Mouse (Mus musculus): ENCODE data around the gene Olig3. TPM values are rescaled to one million over a fixed set of nuclear protein-coding genes. Genes with fewer than 3 reads are reported as not detected.

Gene Olig3
- total and polyA plus RNA-seq, 3 experiments = not detected

DNA sequence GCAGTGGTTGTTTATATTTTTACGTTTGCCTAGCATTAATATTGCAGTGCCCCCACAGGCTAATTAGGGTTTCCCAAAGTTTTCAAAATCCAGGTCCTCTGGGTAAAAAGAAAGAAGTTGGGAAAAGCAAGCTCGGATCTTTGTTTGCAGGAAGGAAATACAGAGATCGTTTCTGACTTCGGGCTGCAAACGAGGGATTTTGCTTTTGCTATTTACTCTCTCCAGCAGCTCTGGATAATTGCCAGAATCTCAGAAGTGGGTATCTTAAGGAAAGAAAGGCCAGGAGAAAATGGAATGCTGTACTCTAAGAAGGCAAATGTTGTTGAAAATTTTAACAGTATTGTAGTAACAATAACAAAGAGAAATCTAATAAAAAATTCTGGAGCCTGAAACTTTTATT is 45.9 kb upstream of the Olig3 start:
- H3K36me3 ChIP-seq (ENCODE audit: control insufficient read depth in 1 of 2, insufficient read depth in 2 of 2, low read length in 2 of 2) = no peaks in the 10 kb centered on the region
- no peak for TF ChIP-seq USF2 (IDR thresholded peaks at IDR 0.05; ENCODE audit: borderline replicate concordance in 1 of 2, insufficient read depth in 1 of 2, low read depth in 1 of 2, low read length in 2 of 2)
- TF ChIP-seq NRF1 (IDR thresholded peaks at IDR 0.05; ENCODE audit: insufficient read depth, low read depth, low read length, poor library complexity, severe bottlenecking) = no peak
- TF ChIP-seq CHD1 (IDR thresholded peaks at IDR 0.05; ENCODE audit: low read depth, low read length) = no peak
- TF ChIP-seq TBP (IDR thresholded peaks at IDR 0.05; ENCODE audit: low read depth, low read length) = no peak
- no peak for TF ChIP-seq ZC3H11A (IDR thresholded peaks at IDR 0.05; ENCODE audit: low read depth, low read length)
- TF ChIP-seq POLR2A (IDR thresholded peaks at IDR 0.05; ENCODE audit: control insufficient read depth in 1 of 2, insufficient read depth in 1 of 2, low read depth in 1 of 2, low read length in 2 of 2, poor library complexity in 1 of 2) = no peak
- no peak for TF ChIP-seq GATA1 (IDR thresholded peaks at IDR 0.05; ENCODE audit: low read depth, low read length)
- TF ChIP-seq MXI1 (IDR thresholded peaks at IDR 0.05; ENCODE audit: low read depth, low read length) = no peak
- TF ChIP-seq POLR2AphosphoS5 (IDR thresholded peaks at IDR 0.05; ENCODE audit: borderline replicate concordance, low read depth, low read length) = no peak
- TF ChIP-seq E2F4 (IDR thresholded peaks at IDR 0.05; ENCODE audit: borderline replicate concordance, low read depth, low read length) = no peak
- TF ChIP-seq CHD2 (IDR thresholded peaks at IDR 0.05; ENCODE audit: low read length) = no peak
- TF ChIP-seq KAT2A (conservative IDR thresholded peaks at IDR 0.05; ENCODE audit: low read depth, low read length) = no peak
- no peak for TF ChIP-seq JUND (IDR thresholded peaks at IDR 0.05; ENCODE audit: low read depth, low read length)
- no peak for TF ChIP-seq EP300 (IDR thresholded peaks at IDR 0.05; ENCODE audit: low read depth in 1 of 2, low read length in 2 of 2)
- no peak for TF ChIP-seq ETS1 (IDR thresholded peaks at IDR 0.05; ENCODE audit: low read depth, low read length)

DNA sequence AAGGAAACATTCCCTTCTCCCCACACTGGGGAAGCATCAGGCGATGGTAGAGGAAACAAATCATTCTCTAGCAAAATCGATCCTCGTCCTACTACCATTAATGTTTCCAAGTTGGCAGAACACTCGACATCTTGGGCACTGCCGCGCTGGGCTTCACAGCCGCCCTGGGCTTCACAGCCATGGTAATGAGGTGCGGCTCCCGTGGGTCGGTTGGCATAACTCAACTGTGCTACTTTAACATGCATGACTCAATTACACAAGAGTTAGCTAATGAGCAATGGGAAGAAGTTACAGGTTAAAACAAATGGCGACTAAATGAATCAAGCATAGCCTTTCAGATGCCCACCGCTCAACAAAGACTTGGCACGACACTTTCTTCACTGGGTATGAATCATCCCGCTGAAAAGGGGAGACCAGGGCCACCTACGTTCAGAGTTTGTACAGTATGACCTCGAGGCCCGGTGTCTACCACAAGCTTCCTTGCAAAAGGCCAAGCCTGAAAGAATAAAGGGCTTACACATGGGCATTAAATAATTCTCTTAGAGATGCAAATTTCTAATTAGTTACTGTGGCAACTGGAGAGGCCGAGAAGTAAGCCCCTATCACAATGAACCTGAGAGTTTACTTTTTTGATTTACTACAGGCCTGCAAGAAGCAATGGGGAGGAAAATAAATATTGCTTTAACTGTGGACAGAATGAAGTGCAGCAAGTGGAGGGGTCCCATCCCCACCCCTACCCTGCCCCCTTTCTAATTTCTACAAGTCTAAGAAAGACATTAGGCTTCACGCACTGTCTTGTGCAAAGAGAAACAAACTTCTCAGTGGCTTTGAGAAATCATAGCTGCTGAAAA is 38.1 kb upstream of the Olig3 start:
- Histone ChIP-seq H3K79me2 (ENCODE audit: control insufficient read depth, insufficient read depth, low read length, poor library complexity) (no peaks in the 10 kb centered on the region), H3K9ac (ENCODE audit: control insufficient read depth, low read depth, low read length, poor library complexity, severe bottlenecking) (no peak overlapping the region), H3K27me3 (ENCODE audit: control insufficient read depth in 1 of 2, insufficient read depth in 2 of 2, low read length in 2 of 2) (no peaks in the 10 kb centered on the region; a peak in 1 of 4 replicates), H3K4me1 (ENCODE audit: control insufficient read depth in 1 of 2, insufficient read depth in 2 of 2, low read length in 2 of 2) (no peaks in the 10 kb centered on the region), H3K36me3 (ENCODE audit: control insufficient read depth in 1 of 2, insufficient read depth in 2 of 2, low read length in 2 of 2) (no peaks in the 10 kb centered on the region), H3K9me3 (replicated peaks; ENCODE audit: insufficient read depth, low read length) (no peaks in the 10 kb centered on the region), H3K4me3 (ENCODE audit: control insufficient read depth in 1 of 2, insufficient read depth in 1 of 2, low read depth in 2 of 2, low read length in 2 of 2) (no peak overlapping the region), H3K27ac (ENCODE audit: control insufficient read depth, low read depth, low read length) (no peak overlapping the region)
- TF ChIP-seq ZNF384 (IDR thresholded peaks at IDR 0.05; ENCODE audit: low read depth, low read length) (no peak), POLR2AphosphoS2 (IDR thresholded peaks at IDR 0.05; ENCODE audit: low read length) (no peak), RAD21 (IDR thresholded peaks at IDR 0.05; ENCODE audit: low read depth, low read length) (no peak), TCF12 (IDR thresholded peaks at IDR 0.05; ENCODE audit: low read depth, low read length) (no peak), RCOR1 (IDR thresholded peaks at IDR 0.05; ENCODE audit: low read depth, low read length) (no peak), POLR2A (IDR thresholded peaks at IDR 0.05; ENCODE audit: control insufficient read depth in 1 of 2, insufficient read depth in 1 of 2, low read depth in 1 of 2, low read length in 2 of 2, poor library complexity in 1 of 2) (no peak), NRF1 (IDR thresholded peaks at IDR 0.05; ENCODE audit: insufficient read depth, low read depth, low read length, poor library complexity, severe bottlenecking) (no peak), MAZ (IDR thresholded peaks at IDR 0.05; ENCODE audit: low read depth, low read length) (no peak)
- DNase-seq (ENCODE audit: low read depth, low spot score) = no peak

More for the DNA sequence above, 45.9 kb upstream of the Olig3 start:
- H3K9ac ChIP-seq (ENCODE audit: control insufficient read depth, low read depth, low read length, poor library complexity, severe bottlenecking) = no peak overlapping the region
- H3K79me2 ChIP-seq (ENCODE audit: control insufficient read depth, insufficient read depth, low read length, poor library complexity) = no peaks in the 10 kb centered on the region
- DNase-seq (ENCODE audit: low read depth, low spot score) = no peak
- no peak overlapping the region for H3K4me3 ChIP-seq (ENCODE audit: control insufficient read depth in 1 of 2, insufficient read depth in 1 of 2, low read depth in 2 of 2, low read length in 2 of 2)
- no peaks in the 10 kb centered on the region; a peak in 1 of 4 replicates for H3K27me3 ChIP-seq (ENCODE audit: control insufficient read depth in 1 of 2, insufficient read depth in 2 of 2, low read length in 2 of 2)
- no peaks in the 10 kb centered on the region for H3K9me3 ChIP-seq (replicated peaks; ENCODE audit: insufficient read depth, low read length)
- no peaks in the 10 kb centered on the region for H3K4me1 ChIP-seq (ENCODE audit: control insufficient read depth in 1 of 2, insufficient read depth in 2 of 2, low read length in 2 of 2)
- no peak overlapping the region for H3K27ac ChIP-seq (ENCODE audit: control insufficient read depth, low read depth, low read length)

Measured in MEL (cell line).